Mouse (Mus musculus): ENCODE data around the gene Mlst8.
A peak's percentile ranks its signal among the peaks of the same experiment; 100 is the strongest.

- TF ChIP-seq CTCF (IDR thresholded peaks at IDR 0.05; ENCODE audit: extremely low read depth, insufficient read length, insufficient replicate concordance, low read depth, low read length): peak; percentile 49; the same call in 1 of the 2 replicates
- no peak for TF ChIP-seq POLR2A (IDR thresholded peaks at IDR 0.05; ENCODE audit: low read depth, low read length)
These were observed 41.9 kb downstream of the Mlst8 start for GRCm38 (mm10) chr17:24437016-24437415.
